Mouse (Mus musculus) right cerebral cortex, postnatal 4 days (tissue): ENCODE measurements around the gene Abcb6.

ENCODE experiments used
- DNase-seq: peaks from one replicate; pipeline ENCODE4 v3.0.0-alpha.2; 2022

Abcb6 gene

DNA sequence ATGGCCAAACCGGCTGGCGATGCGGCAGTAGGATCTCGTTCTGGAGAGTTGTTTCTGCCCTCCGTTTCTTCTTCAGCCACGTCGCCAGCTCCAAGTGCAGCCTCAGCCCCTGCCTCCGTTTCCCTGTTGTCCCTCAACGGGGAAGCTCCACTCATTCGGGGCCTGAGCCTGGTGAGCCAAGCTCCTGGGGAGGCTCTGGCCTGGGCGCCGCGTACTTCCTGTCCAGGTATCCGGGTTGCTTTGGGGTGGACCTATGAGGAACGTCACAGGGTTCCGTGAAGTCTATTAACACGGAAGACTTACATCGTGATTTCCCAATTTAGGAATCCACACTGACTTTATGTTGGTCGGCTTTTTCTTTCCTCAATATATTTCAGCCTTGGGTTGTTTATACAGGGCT, 12.3 kb upstream of the Abcb6 start:
- no peak for DNase-seq

DNA sequence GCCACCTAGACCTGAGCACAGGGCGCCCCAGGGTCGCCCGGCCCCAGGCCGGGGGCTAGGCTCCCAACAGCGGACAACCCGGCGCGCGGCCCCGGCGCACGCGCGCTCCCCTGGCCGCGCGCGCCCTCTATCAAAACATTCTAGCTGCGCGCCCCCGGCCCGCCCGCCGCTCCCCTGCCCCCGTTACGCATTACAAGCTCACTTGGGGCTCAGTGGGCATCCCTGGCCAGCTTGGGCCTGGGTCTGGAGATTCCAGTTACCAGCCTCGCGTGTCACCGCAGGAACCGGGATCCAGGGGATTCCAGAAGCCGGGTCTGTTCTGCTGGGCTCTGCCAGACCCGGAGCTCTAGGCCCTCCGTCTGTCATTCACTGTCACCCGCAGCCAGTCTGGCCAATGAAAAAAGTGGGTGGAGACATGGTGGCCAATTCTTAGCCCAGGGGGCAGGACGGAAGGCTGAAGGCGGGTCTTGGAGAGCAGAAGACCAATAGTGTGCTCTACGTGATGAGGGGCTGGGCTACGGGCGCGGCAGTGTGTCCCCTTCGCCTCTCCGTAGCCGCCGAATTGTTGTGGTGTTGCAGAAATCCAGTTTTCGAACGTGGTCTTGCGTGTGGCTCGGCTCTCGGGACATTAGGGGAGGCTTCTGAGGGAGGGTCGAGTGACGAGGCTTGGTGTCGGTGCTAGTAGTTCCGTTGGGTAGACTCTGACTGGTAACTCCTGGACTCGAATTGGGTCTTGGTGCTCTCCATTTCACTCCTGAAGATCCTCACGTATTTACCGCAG, 11.6 kb upstream of the Abcb6 start, which contains the start of the genes Ankzf1 and Atg9a:
TSS of gene Ankzf1 (plus strand) at position 530 of the 781 bp plus-strand sequence.
TSS of gene Atg9a (minus strand) at position 575 of the 781 bp plus-strand sequence.
- DNase-seq, result peak; percentile 83

DNA sequence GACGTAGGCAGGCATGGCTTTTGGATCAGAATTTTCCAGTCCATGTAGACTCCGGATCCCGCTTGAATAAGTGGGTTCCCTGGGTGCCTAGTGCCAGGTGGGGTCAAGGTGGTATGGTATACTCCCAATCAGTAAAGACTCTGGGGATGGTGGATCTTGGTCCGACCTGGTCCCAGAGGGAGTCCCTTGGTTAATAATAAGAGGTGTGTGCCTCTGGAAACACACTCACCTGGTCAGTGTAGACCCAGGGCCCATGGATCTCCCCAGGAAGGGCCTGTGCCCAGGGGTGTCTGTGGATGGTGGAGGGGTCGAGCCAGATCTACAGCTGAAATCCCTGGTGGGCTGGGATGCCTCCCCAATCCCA, 11.0 kb upstream of the Abcb6 start:
- no peak for DNase-seq

DNA sequence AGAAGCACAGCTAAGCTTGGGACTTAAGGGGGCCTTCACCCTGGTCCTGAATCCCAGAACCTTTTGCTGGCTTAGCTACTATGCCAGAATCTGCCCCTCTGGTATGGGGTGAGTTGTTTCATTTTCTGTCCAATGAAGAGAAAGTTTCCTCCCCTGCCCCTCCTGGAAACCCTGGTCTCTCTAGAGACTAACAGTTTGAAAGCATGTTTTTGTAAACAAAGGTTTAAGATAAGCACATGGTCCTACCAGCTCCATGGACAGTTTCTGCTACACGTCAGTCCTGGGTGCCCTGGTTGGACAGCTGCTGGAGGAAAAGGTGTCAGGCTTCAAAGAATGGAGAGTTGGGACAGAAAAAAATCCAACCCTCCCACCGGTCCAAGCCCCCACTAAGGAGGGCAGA, 10.4 kb upstream of the Abcb6 start:
- DNase-seq, result no peak

DNA sequence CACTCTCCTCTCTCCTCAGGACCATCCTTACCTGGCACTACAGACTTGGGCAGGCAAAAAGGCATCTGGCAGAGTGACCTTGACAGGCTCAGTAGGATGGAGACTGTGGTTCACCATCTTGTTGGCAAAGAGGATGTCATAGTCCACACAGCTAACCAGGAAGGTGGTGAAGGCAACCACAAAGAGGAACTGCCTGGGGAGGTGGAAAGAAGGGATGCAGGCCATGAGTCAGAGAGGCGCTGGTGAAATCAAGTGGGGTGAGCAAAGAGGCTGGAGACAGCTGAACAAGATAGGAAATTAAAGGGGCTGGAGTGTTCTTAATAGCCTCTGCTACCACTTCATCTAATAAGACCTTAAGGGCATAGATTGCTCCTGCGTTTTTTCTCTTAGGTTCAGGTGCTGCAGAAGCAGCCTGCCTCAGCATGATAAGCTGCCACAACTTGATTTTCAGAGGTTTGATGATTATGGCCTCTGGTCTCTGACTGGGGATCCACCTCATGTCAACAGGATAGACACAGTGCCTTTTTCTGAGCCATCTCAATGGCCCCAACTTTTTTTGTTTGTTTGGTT, 7.8 kb upstream of the Abcb6 start:
- DNase-seq, result no peak

DNA sequence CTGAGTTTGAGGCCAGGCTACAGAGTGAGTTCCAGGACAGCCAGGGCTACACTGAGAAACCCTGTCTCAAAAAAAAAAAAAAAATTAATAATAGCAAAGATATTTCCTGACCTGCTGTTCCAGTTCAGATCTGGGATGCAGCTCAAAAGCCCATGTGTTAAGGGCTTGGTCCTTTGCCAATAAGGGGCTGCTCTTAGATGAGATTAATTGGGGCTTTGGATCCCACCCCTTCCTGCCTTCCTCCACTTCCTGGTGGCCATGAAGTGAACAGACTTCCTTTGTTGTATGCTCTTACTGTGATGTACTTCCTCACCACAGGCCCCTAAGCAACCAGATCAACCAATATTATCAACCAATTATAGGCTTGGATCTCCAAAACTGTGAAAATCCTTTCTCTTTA, 6.9 kb upstream of the Abcb6 start:
- no peak for DNase-seq

DNA sequence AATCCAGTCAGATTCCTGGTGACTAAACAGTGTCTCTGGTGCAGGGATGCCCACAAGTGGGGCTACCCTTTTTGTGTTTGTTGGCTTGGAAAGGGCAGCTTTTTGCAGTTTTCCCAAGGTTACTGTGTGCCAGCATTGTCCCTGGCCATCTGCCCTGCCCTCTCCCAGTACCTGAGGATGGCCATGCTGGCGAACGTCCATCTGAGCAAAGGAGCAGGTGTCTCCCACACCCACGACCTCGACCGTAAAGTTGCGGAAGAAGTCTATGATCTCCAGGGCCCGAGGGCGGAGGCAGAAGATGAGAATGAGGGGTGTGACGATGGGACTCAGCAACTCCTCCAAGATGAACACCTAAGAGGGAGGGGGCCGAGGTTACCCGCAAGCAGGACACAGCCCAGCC, 5.3 kb upstream of the Abcb6 start:
- DNase-seq, result no peak

DNA sequence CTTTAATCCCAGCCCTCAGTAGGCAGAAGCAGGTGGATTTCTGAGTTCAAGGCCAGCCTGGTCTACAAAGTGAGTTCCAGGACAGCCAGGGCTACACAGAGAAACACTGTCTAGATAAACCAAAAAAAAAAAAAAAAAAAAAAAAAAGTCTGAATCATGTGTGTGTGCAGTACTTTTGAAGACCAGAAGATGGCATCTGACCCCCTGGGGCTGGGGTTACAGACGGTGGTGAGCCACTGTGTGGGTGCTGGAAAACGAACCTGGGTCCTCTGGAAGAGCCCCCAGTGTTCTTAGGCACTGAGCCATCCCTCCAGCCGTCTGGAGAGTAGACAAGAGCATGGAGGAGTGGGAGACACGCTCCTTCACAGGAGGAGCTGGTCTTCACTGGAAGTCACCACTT, 2.0 kb upstream of the Abcb6 start:
- DNase-seq, result no peak

DNA sequence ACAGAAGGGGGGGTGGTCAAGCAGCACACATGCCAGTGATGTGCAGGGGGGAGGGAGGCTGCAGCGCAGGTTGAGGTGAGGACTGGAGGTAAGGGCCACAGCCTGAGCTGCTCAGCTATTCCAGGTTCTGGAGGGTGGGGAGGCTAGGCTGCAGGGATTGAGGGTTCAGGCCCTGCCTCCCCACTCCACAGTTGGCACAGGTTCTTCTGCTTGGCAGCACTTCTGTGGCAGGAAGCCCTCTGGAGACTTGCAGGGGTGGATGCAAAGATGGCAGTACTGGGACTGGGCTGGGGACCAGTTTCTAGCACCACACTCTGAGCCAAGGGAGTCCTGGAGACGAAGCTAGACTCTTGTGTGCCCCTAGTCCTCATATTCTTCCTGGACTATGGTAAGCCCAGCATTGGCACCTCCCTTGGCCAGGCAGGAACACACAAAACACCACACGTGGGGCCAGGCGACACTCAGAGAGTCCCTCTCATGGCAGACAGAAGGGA, 1.2 kb upstream of the Abcb6 start:
- DNase-seq, result no peak

DNA sequence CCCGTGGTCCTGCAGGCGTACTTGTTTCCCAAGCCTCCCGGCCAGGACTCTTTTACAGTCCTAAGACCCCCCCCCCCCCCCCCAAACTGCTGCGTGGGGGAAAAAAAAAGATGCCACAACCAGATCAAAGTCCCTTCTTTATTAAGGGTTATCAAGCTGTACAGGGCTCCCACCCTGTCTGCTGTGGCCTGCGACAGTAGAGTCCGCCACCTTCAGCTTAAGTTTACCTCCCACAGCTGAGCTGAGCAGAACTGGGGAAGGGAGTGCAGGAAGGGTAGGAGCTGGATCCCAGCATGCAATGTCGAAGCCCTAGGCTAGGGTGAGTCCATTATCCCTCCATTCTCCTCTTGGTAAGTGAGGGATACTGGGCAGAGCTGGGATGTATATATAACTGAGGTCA, 549 bp upstream of the Abcb6 start:
- no peak for DNase-seq

DNA sequence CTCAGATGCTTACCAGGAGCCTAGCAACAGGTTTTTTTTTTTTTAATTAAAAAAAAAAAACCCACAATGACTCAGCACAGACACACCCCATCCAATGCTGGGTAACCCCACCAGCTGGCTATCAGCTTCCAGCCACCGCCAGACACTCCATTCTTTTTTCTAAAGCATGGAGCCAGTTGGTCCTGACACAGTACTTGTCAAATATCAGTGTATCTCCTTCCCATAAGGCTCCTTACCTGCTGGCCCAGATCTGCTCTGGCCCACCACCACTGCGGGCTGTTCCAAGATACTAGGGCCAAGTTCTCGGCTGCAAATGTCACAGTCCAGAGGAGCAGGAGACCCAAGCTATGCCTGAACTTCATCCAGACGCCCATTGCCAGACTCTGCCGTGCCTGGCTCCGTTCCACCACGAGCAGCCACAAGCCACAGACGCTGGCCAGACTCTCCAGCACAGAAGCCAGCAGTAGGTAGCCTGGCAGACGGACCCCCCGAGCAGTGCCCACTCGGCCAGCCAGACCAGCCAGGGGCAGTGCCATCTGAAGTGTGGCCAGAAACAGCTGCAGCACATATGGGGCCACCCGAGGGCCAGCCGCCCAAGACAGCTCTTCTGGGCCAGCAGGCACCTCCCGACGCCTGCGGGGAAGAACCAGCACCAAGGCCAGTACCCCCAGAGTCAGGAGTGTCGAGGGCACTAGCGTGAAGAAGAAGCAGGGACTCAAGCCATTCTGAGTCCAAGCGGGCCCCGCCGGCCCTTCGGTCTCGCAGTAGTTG, 673 bp downstream of the Abcb6 start:
- peak; percentile 60 for DNase-seq

DNA sequence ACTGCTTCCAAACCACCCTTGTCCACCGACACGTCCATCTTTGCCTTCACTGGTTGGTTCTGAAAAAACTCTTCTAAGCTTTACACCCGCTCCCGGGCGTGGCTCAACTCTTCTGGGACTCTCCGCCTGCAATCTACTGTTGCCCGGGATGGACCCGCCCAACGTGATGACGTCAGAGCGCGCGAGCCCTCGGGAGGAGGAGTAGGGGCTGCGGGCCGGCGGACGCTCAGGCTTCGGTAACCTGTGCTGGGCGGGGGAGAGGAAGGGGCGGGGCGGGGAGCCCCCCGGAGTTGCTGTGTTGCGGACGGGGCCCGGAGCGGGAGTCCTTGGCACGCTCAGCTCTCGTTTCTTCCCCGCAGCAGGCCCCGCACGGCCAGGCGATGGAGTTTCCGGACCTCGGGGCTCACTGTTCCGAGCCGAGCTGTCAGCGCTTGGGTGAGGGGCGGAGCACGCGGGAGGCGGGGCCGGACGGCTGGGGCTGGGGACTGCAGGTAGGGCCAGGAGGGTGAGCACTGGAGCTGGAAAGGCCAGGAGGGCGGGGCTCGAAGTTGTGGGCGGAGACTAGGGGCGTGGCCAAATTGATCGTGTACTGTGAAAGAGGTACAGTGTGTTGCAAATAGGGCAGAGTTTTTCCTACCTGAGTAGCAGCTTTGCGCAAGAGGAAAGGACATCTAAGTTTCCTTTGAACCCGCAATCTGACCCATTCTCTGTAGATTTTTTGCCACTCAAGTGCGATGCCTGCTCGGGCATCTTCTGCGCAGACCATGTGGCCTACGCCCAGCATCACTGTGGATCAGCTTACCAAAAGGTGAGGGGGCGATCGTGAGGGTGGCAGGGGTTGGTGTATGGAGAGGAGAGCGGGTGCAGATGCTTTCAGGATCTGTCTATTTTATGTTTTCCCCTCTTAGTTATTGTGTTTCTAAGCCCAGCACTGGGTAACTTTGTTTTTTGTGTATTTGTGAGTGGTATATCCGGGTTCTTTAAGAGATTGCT, 11.4 kb downstream of the Abcb6 start, which contains the start of gene Zfand2b:
TSS of gene Zfand2b (plus strand) at position 175 of the 993 bp plus-strand sequence.
- DNase-seq, result peak; percentile 94

DNA sequence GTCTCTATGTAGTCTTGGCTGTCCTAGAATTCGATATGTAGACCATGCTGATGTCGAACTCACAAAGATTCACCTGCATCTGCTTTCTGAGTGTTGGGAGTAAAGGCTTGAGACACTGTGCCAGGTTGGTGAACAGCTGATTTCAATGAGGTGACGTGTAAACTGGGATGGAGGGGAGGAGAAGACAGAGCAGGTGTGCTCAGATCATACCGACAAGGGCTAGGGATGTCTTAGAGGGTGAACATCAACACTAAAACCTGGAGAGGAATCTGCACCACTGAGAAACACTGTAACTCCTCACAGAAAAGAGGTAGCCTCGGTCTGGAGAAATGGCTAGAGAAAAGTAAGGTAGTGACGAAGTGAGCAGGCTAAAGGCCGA, 12.1 kb downstream of the Abcb6 start:
- no peak for DNase-seq

DNA sequence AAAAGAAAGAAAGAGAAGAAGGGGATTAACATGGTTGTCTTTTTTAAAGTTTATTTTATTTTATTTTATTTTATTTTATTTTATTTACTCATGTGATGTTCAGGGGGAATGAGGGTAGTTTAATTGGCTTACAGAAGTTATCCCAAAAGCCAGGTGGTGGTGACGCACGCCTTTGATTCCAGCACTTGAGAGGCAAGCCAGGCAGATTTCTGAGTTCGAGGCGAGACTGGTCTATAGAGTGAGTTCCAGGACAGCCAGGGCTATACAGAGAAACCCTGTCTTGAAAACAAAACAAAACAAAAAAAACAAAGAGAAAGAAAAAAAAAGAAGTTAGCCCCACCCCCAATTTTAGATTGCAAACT, 20.0 kb downstream of the Abcb6 start:
- no peak for DNase-seq

DNA sequence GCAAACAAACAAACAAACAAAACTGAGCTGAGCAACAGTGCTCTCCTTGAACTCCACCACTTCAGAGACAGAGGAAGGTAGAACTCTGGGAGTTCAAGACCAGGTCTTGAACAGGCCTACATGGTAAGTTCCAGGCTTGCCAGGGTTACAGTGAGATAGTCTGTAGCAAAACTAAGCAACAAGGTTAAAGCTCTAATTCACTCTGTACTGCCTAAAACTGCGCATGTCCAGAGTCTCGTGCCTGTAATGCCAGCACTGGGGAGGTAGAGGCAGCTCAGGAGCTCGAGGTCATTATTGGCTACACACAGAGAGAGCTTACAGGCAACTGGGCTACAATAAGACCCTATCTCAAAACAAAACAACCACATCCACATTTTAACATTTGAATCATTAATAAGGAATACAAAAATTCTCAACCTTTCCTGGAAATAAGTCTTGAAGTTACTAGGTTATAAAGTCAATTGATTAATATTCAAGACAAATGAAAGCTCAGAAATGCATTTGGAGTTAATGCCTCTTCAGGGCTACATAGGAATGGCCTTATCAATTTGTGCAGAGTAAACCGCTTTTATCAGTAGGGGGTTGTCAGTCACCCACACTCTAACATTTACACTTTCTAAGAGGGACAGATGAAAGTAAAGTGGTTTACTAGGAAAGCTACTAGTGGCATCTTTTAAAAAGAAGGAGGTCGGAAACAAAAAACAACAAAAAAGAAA, 20.5 kb downstream of the Abcb6 start:
- no peak for DNase-seq

DNA sequence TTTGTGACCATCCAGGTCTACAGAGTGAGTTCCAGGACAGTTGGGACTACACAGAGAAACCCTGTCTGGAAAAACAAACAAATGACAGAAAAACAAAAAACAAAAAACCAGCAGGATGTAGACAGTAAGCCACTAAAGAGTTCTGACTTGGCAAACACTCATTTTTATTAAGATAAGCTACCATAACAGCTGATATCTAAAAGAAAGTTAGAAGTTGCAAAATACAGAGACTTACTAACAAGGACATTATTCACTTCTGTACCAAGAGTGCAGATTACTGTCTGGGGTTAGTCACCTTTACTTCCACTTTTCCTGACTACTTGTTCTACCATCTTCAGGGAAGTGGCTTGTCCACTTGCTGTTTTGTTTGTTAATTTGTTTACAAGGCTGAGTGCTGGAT, 21.2 kb downstream of the Abcb6 start:
- DNase-seq, result no peak

DNA sequence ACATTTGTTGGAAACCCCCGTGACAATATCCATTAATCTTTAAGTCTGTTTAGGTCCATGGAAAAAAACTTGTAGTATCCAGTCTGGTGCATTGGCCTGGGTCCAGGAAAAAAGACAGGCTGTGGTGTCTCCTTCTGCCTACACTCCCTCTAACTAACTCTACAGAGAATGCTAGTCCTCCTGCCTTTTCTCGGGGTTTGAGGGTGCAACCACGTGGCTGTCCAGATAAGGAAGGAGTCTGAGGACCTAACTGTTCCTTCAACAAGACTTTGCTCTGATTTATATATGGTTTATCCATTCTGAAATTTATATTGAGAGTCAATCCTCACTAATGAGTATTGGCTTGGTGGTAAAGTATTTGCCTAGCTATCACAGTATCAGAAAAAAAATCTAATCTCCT, 24.4 kb downstream of the Abcb6 start:
- DNase-seq, result no peak

DNA sequence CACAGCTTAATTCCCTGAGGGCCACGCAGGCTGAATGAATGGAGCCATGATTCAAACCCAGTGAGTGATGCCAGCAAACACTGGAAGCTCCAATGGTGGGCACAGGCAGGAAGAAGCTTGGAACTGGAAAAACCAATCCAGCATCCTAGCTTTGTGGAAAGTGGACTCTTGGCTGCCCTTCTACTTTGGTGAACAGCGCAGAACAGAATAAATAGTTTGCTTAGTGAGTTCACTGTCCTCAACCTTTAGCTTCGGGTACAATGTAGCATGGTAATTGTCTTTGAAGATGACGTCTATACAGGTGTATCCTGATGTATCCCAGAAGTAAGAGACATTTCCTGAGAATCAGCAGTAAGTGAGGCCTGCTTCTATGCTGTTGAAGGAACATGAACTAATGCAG, 31.5 kb downstream of the Abcb6 start:
- DNase-seq, result no peak

DNA sequence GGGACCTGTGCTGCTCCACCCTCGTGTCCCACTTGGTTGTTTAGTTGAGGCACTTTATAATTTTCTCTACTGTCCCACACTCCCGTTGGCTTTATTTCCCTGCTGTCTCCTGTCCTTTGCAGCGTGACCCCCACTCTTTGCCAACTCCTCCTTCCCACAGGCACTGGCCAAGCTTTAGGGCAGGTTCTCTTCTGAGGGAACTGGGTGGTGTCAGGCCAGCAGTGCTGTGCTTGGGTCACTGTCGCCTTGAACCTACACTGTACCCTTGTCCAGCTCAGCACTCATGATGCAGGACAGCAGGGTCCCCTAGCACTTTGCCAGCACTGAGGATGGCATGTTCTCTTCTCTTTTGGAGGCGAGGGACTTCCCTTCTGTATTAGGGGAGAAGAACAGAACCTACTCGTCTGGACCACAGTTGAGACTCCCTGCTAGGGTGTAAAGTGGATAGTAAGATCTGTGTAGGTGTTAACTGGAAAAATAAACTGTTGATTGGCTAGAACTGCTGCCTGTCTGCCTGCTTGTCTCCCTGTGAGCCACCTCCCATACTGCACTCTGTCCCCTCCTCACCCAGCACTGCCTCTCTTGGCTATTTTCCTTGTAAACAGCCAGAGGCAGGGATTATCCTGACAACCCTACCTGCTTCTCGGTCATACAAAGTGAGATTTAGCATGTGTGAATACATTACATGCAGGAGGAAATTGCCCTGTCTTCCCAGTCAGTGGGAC, 32.6 kb downstream of the Abcb6 start:
- DNase-seq, result no peak

DNA sequence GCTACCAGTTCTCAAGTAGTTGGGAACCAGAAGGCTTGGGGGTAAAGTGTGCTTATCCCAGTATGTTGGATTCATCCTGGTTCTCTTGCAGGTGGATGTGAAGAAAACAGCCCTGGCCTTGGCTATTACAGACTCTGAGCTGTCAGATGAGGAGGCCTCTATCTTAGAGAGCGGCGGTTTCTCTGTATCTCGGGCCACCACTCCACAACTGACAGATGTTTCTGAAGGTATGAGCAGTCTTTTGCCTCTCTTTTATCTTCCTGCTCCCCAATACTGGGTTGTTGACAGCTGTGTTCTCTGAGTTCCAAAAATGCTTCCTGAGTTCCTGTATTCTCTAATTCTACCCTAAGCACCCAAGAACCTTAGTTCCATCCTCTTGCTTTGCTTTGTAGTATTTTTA, 34.6 kb downstream of the Abcb6 start:
- DNase-seq, result no peak
